Mouse (Mus musculus) bone marrow, adult 2 months (tissue): ENCODE results near the gene Tesk2.

ENCODE experiments used
- CTCF ChIP-seq: fragments of 200-500 bp; IDR thresholded peaks from 2 replicates; pipeline ENCODE4 v1.5.1; 2011; ENCODE audit warnings: low read length, control low read depth; ENCODE audit not compliant: control insufficient read depth, insufficient read depth
- POLR2A ChIP-seq: fragments of 200-500 bp; IDR thresholded peaks from 2 replicates; pipeline ENCODE4 v1.6.1; 2011; ENCODE audit warnings: low read depth, mild to moderate bottlenecking, control low read depth, low read length, borderline replicate concordance; ENCODE audit not compliant: control insufficient read depth

DNA sequence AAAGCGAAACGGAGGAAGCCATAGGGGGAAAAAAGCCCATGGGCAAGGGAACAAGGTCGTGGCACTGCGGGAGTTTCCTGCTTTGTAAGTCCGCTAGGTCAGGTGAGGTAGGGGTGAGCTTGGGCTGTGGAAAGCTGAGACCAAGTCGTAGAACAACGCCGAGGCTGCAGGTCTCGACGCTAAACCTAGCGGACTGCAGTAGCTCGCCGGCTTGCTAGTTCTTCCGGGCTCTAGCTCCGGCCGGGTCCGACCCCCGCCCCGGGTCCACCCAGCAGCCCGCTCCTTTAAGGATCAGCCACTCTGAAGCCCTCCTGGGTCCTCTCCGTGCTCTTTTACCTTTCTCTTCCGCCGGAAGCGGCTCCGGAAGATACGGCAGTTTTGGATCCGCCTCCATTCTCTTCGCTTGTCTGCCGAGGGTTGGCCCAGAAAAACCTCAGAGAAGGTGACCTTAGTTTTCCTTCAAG, 103.8 kb downstream of the Tesk2 start:
- peak; percentile 30; the same call in 1 of the 2 replicates for TF ChIP-seq POLR2A
- TF ChIP-seq CTCF, result no peak
